Mouse (Mus musculus): ENCODE measurements around the gene Catsperd. TPM values are rescaled to one million over a fixed set of nuclear protein-coding genes. Genes with fewer than 3 reads are reported as not detected.
"Not testable (repeated sequence)": the region's sequence is repeated elsewhere in the genome, so short reads cannot be mapped to it uniquely, and the experiment has no call there.

Catsperd gene
- polyA plus RNA-seq, 2 experiments, result 0.33 to 0.39 TPM

- Histone ChIP-seq H3K27me3 (ENCODE audit: control insufficient read depth, insufficient read depth, low read length) (no peaks in the 10 kb centered on the region), H3K36me3 (replicated peaks; ENCODE audit: control insufficient read depth, insufficient read depth, low read depth) (peaks cover 31% of the 10 kb centered on the region), H3K4me2 (ENCODE audit: low read depth) (peak within 1 kb of the TSS; percentile 95), H3K4me1 (replicated peaks; ENCODE audit: control insufficient read depth in 2 of 2, insufficient read depth in 2 of 2, low read length in 1 of 2) (peaks cover 23 to 32% of the 10 kb centered on the region in 2 experiments), H3K9me3 (ENCODE audit: control insufficient read depth, low read length) (no peaks in the 10 kb centered on the region), H3K27ac (peak within 1 kb of the TSS; percentile 67), H3K4me3 (ENCODE audit: insufficient read depth in 1 of 2, low read depth in 2 of 2, low read length in 2 of 2) (peak within 1 kb of the TSS; percentile 78 to 79), H3K9ac (replicated peaks) (peak within 1 kb of the TSS; percentile 91)
- ATAC-seq (ENCODE audit: insufficient read depth) (peak; percentile 44), DNase-seq (ENCODE audit: low read depth in 3 of 3, low spot score in 3 of 3) (peak; percentile 71 to 80 (median 80))
- TF ChIP-seq EP300 (IDR thresholded peaks at IDR 0.05; ENCODE audit: low read depth), result peak; percentile 42; the same call in 1 of the 2 replicates
- TF ChIP-seq CTCF (IDR thresholded peaks at IDR 0.05; ENCODE audit: low read depth), result peak; percentile 99
- WGBS (ENCODE audit: insufficient replicate concordance), result under 1% methylated on average over 52 of the region's 52 CpGs
Measured at GRCm38 (mm10) chr17:56613236-56613844, 14.6 kb upstream of the Catsperd start, which contains the start of gene Rpl36. Gene Rpl36, plus strand, starts transcription at chr17:56613416.

- peak overlapping the region; percentile 95 for H3K4me2 ChIP-seq (ENCODE audit: low read depth)
- DNase-seq (ENCODE audit: low read depth in 3 of 3, low spot score in 3 of 3); H3K27me3 ChIP-seq (ENCODE audit: control insufficient read depth, insufficient read depth, low read length); ATAC-seq (ENCODE audit: insufficient read depth); H3K9me3 ChIP-seq (ENCODE audit: control insufficient read depth, low read length): not testable (repeated sequence)
- peak overlapping the region; percentile 67 for H3K27ac ChIP-seq
- peak overlapping the region; percentile 78 to 79 for H3K4me3 ChIP-seq (ENCODE audit: insufficient read depth in 1 of 2, low read depth in 2 of 2, low read length in 2 of 2)
- H3K9ac ChIP-seq (replicated peaks), result peak overlapping the region; percentile 91
- peaks cover 21 to 30% of the 10 kb centered on the region in 2 experiments for H3K4me1 ChIP-seq (replicated peaks; ENCODE audit: control insufficient read depth in 2 of 2, insufficient read depth in 2 of 2, low read length in 1 of 2)
- peaks cover 37% of the 10 kb centered on the region for H3K36me3 ChIP-seq (replicated peaks; ENCODE audit: control insufficient read depth, insufficient read depth, low read depth)
- WGBS (ENCODE audit: insufficient replicate concordance), result under 1% methylated on average over 26 of the region's 26 CpGs
Measured at GRCm38 (mm10) chr17:56613893-56614292, 14.1 kb upstream of the Catsperd start.

- peak overlapping the region; percentile 33; the same call in 1 of the 2 replicates for H3K27ac ChIP-seq
- H3K4me1 ChIP-seq (replicated peaks; ENCODE audit: control insufficient read depth in 2 of 2, insufficient read depth in 2 of 2, low read length in 1 of 2), result peaks cover 21 to 30% of the 10 kb centered on the region in 2 experiments
- peak overlapping the region; percentile 95 for H3K4me2 ChIP-seq (ENCODE audit: low read depth)
- peak overlapping the region; percentile 91 for H3K9ac ChIP-seq (replicated peaks)
- no peaks in the 10 kb centered on the region for H3K27me3 ChIP-seq (ENCODE audit: control insufficient read depth, insufficient read depth, low read length)
- H3K4me3 ChIP-seq (ENCODE audit: insufficient read depth in 1 of 2, low read depth in 2 of 2, low read length in 2 of 2), result peak overlapping the region; percentile 78 to 79
- H3K9me3 ChIP-seq (ENCODE audit: control insufficient read depth, low read length), result no peaks in the 10 kb centered on the region
- peaks cover 42% of the 10 kb centered on the region for H3K36me3 ChIP-seq (replicated peaks; ENCODE audit: control insufficient read depth, insufficient read depth, low read depth)
- no peak for TF ChIP-seq EP300 (IDR thresholded peaks at IDR 0.05; ENCODE audit: low read depth)
- no peak for TF ChIP-seq CTCF (IDR thresholded peaks at IDR 0.05; ENCODE audit: low read depth)
- 19% methylated on average over 14 of the region's 14 CpGs for WGBS (ENCODE audit: insufficient replicate concordance)
- no peak for ATAC-seq (ENCODE audit: insufficient read depth)
- DNase-seq (ENCODE audit: low read depth in 3 of 3, low spot score in 3 of 3), result no peak
Measured at GRCm38 (mm10) chr17:56614391-56615135, 13.4 kb upstream of the Catsperd start.

DNA sequence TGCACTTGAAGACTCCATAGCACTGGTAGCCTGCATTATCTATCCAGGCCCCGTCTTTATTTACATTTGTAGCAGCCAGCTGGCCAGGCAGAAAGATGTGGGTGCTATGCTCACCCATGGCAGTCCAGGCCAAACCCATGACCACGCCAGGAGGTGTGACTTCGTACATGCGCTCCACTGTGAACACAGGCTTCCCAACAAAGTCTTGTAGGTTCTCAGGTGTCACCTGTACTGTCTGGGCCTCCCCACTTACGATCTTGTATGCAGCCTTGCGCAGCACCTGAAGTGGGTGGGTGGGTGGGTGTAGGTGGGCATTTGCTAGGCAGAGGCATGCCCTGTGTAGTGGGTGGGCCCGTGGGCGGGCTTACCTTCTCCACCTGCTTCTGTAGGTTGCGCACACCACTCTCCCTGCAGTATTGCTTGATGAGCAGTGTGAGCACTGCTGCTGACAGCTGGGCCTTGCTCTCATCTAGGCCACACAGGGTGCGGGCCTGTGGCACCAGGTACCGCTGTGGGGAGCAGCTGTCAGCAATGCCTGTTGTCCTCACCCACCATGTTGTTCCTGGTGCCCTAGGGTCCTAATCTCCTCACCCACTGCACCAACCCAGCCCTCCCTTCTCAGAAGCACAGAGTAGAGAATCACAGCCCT is 12.7 kb upstream of the Catsperd start:
- TF ChIP-seq CTCF (IDR thresholded peaks at IDR 0.05; ENCODE audit: low read depth) (no peak), EP300 (IDR thresholded peaks at IDR 0.05; ENCODE audit: low read depth) (no peak)
- ATAC-seq (ENCODE audit: insufficient read depth) (no peak), DNase-seq (ENCODE audit: low read depth in 3 of 3, low spot score in 3 of 3) (no peak)
- H3K36me3 ChIP-seq (replicated peaks; ENCODE audit: control insufficient read depth, insufficient read depth, low read depth), result peaks cover 49% of the 10 kb centered on the region
- H3K4me2 ChIP-seq (ENCODE audit: low read depth), result peak overlapping the region; percentile 95
- peak overlapping the region in 1 of 2 experiments; percentile 79; a peak in 2 of 4 replicates for H3K4me3 ChIP-seq (ENCODE audit: insufficient read depth in 1 of 2, low read depth in 2 of 2, low read length in 2 of 2)
- H3K9ac ChIP-seq (replicated peaks), result peak overlapping the region; percentile 91
- no peaks in the 10 kb centered on the region for H3K27me3 ChIP-seq (ENCODE audit: control insufficient read depth, insufficient read depth, low read length)
- H3K9me3 ChIP-seq (ENCODE audit: control insufficient read depth, low read length), result no peaks in the 10 kb centered on the region
- 67% methylated on average over 11 of the region's 11 CpGs for WGBS (ENCODE audit: insufficient replicate concordance)
- no peak overlapping the region for H3K27ac ChIP-seq
- H3K4me1 ChIP-seq (replicated peaks; ENCODE audit: control insufficient read depth in 2 of 2, insufficient read depth in 2 of 2, low read length in 1 of 2), result peaks cover 18 to 27% of the 10 kb centered on the region in 2 experiments

GRCm38 (mm10) chr17:56615792-56616191 is 12.2 kb upstream of the Catsperd start:
- DNase-seq (ENCODE audit: low read depth in 3 of 3, low spot score in 3 of 3), result no peak
- Histone ChIP-seq H3K9ac (replicated peaks) (no peak overlapping the region), H3K27me3 (ENCODE audit: control insufficient read depth, insufficient read depth, low read length) (no peaks in the 10 kb centered on the region), H3K4me3 (ENCODE audit: insufficient read depth in 1 of 2, low read depth in 2 of 2, low read length in 2 of 2) (no peak overlapping the region), H3K4me1 (replicated peaks; ENCODE audit: control insufficient read depth in 2 of 2, insufficient read depth in 2 of 2, low read length in 1 of 2) (peaks cover 15 to 22% of the 10 kb centered on the region in 2 experiments), H3K27ac (no peak overlapping the region), H3K9me3 (ENCODE audit: control insufficient read depth, low read length) (no peaks in the 10 kb centered on the region), H3K36me3 (replicated peaks; ENCODE audit: control insufficient read depth, insufficient read depth, low read depth) (peaks cover 55% of the 10 kb centered on the region), H3K4me2 (ENCODE audit: low read depth) (no peak overlapping the region)
- ATAC-seq (ENCODE audit: insufficient read depth), result no peak
- WGBS (ENCODE audit: insufficient replicate concordance), result 69% methylated on average over 4 of the region's 4 CpGs
- no peak for TF ChIP-seq EP300 (IDR thresholded peaks at IDR 0.05; ENCODE audit: low read depth)
- TF ChIP-seq CTCF (IDR thresholded peaks at IDR 0.05; ENCODE audit: low read depth), result no peak
